Mouse (Mus musculus) heart, postnatal 14 days (tissue): Measurements from ENCODE around the gene Gm13278. TPM values are rescaled to one million over a fixed set of nuclear protein-coding genes. Genes with fewer than 3 reads are reported as not detected.
"Not testable (repeated sequence)": the region's sequence is repeated elsewhere in the genome, so short reads cannot be mapped to it uniquely, and the experiment has no call there.

ENCODE experiments used
- DNase-seq, 2 experiments: peaks; one replicate each; pipeline ENCODE4 v3.0.0; 2021 to 2022
- intact Hi-C: fragments of 180-260 bp; cut with DNase I; formaldehyde crosslinking; loops from one replicate; pipeline ENCODE4 v1.15.1; 2025
- total RNA-seq, 2 experiments: library from RNA; stranded (reverse); gene quantifications; 2 replicates each; pipeline ENCODE4 v1.2.3; 2021

The Gm13278 gene
- total RNA-seq, 2 experiments from 2014 or later, result not detected

- intact Hi-C loops, result not testable (repeated sequence)
Measured at GRCm38 (mm10) chr4:88785409-88785808, 5.9 kb upstream of the Gm13278 start, which contains the start of gene Gm13276. TSS of gene Gm13276 (plus strand) at chr4:88785709.

GRCm38 (mm10) chr4:88788402-88788801 lies 2.9 kb upstream of the Gm13278 start, which contains the start of gene Gm13277:
TSS of gene Gm13277 (plus strand) at chr4:88788632.
- intact Hi-C loops, result not testable (repeated sequence)
- DNase-seq, result peak; percentile 65 to 73

More at GRCm38 (mm10) chr4:88785409-88785808, 5.9 kb upstream of the Gm13278 start, which contains the start of gene Gm13276:
- not testable (repeated sequence) for DNase-seq

- peak; percentile 70 to 78 for DNase-seq
- intact Hi-C loops, result not testable (repeated sequence)
Measured at GRCm38 (mm10) chr4:88793936-88794675, 2.8 kb downstream of the Gm13278 start, which contains the start of gene Gm13275. TSS of gene Gm13275 (plus strand) at chr4:88794487.

- DNase-seq, intact Hi-C loops: not testable (repeated sequence)
Measured at GRCm38 (mm10) chr4:88797097-88797496, 5.7 kb downstream of the Gm13278 start, which contains the start of gene Gm13279. TSS of gene Gm13279 (plus strand) at chr4:88797397.

- DNase-seq, intact Hi-C loops: not testable (repeated sequence)
Measured at GRCm38 (mm10) chr4:88799365-88799764, 8.0 kb downstream of the Gm13278 start, which contains the start of gene Gm13285. TSS of gene Gm13285 (plus strand) at chr4:88799665.

GRCm38 (mm10) chr4:88802954-88803353 lies 11.6 kb downstream of the Gm13278 start, which contains the start of gene Gm13287:
TSS of gene Gm13287 (plus strand) at chr4:88803254.
- intact Hi-C loops, DNase-seq: not testable (repeated sequence)

- intact Hi-C loops, DNase-seq: not testable (repeated sequence)
Measured at GRCm38 (mm10) chr4:88805231-88805630, 13.9 kb downstream of the Gm13278 start, which contains the start of gene Gm13288. TSS of gene Gm13288 (plus strand) at chr4:88805531.

GRCm38 (mm10) chr4:88805761-88806160 lies 14.4 kb downstream of the Gm13278 start:
- intact Hi-C loops, result not testable (repeated sequence)
- DNase-seq, result peak; percentile 44 to 51

GRCm38 (mm10) chr4:88815928-88816327 lies 24.6 kb downstream of the Gm13278 start, which contains the start of gene Ifna7:
TSS of gene Ifna7 (plus strand) at chr4:88816228.
- intact Hi-C loops, result loop anchor here (5.0 kb wide), 1 partner anchor 134 kb away; the partner anchor contains the start of gene Ifna2

GRCm38 (mm10) chr4:88819659-88820058 lies 28.3 kb downstream of the Gm13278 start, which contains the start of gene Ifna11:
TSS of gene Ifna11 (plus strand) at chr4:88819959.
- no peak for DNase-seq
- intact Hi-C loops, result loop anchor here (5.0 kb wide), 1 partner anchor 137 kb away; the partner anchor contains the start of gene Ifna2

More at GRCm38 (mm10) chr4:88815928-88816327, 24.6 kb downstream of the Gm13278 start, which contains the start of gene Ifna7:
- DNase-seq, result no peak

GRCm38 (mm10) chr4:88822995-88823394 lies 31.6 kb downstream of the Gm13278 start:
- intact Hi-C loops, result no loop called here
- DNase-seq, result peak in 1 of 2 experiments; percentile 12

- DNase-seq, intact Hi-C loops: not testable (repeated sequence)
Measured at GRCm38 (mm10) chr4:88827116-88827515, 35.8 kb downstream of the Gm13278 start, which contains the start of gene Ifna6. TSS of gene Ifna6 (plus strand) at chr4:88827416.

- DNase-seq, result peak; percentile 5 to 36
- intact Hi-C loops, result no loop called here
Measured at GRCm38 (mm10) chr4:88830523-88830922, 39.2 kb downstream of the Gm13278 start.

- intact Hi-C loops, DNase-seq: not testable (repeated sequence)
Measured at GRCm38 (mm10) chr4:88835225-88835624, 43.9 kb downstream of the Gm13278 start, which contains the start of gene Ifna5. TSS of gene Ifna5 (plus strand) at chr4:88835525.

GRCm38 (mm10) chr4:88838828-88839227 lies 47.5 kb downstream of the Gm13278 start:
- peak in 1 of 2 experiments; percentile 2 for DNase-seq
- intact Hi-C loops, result no loop called here

- intact Hi-C loops, result no loop called here
- no peak for DNase-seq
Measured at GRCm38 (mm10) chr4:88840058-88840457, 48.7 kb downstream of the Gm13278 start.

GRCm38 (mm10) chr4:88841438-88841911 lies 50.1 kb downstream of the Gm13278 start, which contains the start of gene Ifna4:
TSS of gene Ifna4 (plus strand) at chr4:88841861.
- intact Hi-C loops, result no loop called here
- no peak for DNase-seq
